Mouse (Mus musculus) kidney, postnatal 36 days (tissue): Measurements from ENCODE around the gene Gdpd3.
"Not testable (repeated sequence)": the region's sequence is repeated elsewhere in the genome, so short reads cannot be mapped to it uniquely, and the experiment has no call there.

Source experiments
- DNase-seq, 2 experiments: peaks; one replicate each; pipeline ENCODE4 v3.0.0; 2021 to 2022; ENCODE audit warnings: mixed read lengths in 2 of 2

The Gdpd3 gene

DNA sequence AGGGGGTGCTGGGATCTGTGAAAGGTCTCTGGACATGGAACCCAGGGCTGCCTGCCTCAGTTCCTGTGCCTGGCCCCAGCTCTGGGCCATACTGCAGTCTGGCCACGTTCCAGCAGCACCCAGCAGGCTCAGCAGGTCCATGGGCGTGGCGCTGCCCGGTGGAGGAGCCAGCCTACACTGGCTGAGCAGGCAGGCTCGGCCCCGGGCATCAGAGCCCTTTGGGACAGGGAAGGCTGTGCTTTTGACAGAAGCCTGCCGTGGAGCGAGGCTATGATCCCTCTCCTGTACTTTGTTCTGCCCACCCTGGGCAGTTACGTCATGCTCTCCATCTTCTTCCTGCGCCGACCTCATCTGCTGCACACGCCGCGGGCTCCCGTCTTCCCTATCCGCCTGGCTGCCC is at the start of gene Gdpd3:
Gene Gdpd3, plus strand, starts transcription at position 134 of the 400 bp plus-strand sequence.
- peak; percentile 68 to 80 for DNase-seq

DNA sequence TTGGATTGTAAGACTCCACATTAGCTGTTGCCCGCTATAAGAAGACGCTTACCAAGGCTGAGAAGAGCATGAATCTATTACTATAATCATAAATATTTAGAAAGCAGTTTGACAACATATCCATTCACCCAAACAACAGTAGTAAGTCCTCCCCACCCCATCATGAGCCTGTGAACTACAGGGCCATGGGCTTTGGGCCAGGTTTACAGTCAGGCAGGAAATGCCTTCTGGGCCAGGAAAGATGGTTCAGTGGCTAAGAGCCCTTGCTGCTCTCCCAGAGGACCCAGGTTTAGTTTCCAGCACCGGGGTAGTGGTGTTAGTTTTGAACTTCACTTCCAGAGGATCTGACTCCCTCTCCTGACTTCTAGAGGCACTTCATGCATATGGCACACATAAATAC is 48.6 kb upstream of the Gdpd3 start:
- no peak for DNase-seq

- no peak for DNase-seq
Measured at GRCm38 (mm10) chr7:126718787-126719337, 47.3 kb upstream of the Gdpd3 start.

DNA sequence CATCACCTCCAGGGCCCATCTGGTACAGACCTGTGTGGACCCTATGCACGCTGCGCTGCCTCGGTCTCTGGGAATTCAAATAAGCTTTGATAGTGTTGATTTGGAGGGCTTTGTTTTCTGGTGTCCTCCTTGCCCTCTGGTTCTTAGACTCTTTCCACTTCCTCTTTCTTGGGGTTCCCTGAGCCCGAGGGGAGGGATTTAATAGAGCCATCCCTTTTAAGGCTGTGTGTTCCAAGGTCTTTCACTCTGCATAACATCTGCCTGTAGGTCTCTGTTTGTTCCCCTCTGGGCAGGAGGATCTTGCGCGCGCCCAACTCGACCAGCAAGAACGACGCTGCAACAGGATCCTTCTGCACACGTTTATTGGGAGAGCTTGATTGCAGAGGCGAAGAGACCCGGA is 44.5 kb upstream of the Gdpd3 start:
- DNase-seq, result no peak

DNA sequence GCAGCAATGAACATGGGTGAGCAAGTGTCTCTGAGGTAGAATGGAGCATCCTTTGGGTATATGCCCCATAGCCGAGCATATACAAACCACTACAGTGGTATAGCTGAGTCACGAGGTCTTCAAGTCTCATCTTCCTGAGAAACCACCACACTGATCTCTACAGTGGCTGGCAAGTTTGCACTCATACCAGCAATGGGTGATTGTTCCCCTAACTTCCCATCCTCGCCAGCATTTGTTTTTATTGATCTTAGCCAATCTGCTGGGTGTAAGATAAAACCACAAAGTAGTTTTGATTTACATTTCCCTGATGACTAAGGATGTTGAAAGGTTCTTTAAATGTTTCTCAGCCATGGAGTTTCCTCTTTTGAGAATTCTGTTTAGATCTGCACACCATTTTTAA is 41.1 kb upstream of the Gdpd3 start:
- no peak for DNase-seq

DNA sequence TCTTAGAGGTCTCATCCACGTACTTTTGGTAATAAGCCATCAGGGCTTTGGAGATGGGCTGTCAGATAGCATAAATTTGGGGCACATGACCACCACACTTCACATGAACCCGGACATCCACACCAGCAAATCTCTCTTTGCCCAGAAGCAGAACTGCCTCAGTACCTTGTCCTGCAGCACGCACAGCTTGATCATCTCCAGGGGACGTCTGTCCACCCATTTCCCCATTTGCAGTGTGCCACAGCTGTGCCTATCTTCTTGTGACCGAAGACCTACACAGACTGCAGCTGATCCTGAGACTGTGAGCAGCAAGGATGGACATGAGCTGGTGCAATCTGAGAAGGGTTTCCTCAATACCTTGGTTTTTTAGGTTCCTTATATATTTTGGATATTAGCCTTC is 40.5 kb upstream of the Gdpd3 start:
- no peak for DNase-seq

- DNase-seq, result not testable (repeated sequence)
Measured at GRCm38 (mm10) chr7:126730256-126730789, 35.8 kb upstream of the Gdpd3 start.

DNA sequence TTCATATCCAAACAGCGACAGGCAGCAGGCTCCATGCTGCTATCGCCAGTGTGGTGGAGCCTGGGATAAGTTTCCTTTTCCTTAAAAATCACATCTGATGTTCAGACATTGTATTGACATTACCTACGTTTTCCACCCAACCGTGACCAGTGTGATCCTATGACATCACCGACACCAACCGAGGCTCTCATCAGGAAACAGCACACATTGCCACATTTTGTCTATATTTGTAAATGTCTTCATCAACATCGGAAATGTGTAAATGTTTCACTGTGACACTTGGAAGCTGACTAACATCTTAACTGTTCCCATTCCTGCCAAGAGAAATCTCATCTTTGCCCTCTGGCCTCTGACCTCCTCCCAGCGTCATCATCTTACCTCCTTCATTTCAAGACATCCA is 30.0 kb upstream of the Gdpd3 start:
- DNase-seq, result no peak

- DNase-seq, result no peak
Measured at GRCm38 (mm10) chr7:126739551-126739950, 26.6 kb upstream of the Gdpd3 start.

GRCm38 (mm10) chr7:126740132-126740735 is 25.9 kb upstream of the Gdpd3 start:
- no peak for DNase-seq

DNA sequence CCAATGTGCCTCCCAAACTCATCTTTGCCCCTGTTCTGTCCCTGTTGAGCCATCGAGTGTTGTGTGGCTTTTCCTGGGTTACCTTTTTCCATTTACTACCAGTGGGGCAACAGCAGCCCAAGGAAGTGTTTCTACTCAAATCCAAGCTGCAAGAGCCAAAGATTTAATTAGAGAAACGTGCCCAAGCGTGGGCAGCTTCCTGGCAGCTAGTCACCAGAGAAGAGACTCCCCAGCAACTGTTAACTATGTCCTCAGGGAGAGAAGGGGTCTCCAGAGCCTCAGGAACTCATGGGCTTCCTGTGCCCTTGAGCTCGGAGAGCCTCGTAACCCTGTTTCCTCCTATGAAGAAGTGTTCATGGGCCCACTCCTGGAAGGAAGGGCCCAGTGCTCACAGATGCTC is 25.2 kb upstream of the Gdpd3 start:
- DNase-seq, result no peak

DNA sequence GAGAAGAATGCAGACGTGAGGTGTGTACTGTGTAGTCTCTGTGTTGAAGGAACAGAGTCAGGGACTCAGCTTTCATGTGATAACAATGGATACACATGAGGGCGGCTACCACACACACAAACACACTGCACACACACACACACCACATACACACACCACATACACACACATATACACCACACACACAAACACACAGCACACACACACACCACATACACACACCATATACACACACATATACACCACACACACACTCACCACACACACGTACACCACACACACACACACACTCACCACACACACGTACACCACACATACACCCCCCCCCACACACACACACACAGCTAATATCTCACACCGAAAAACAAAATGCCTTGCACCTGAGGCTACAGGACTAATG is 24.7 kb upstream of the Gdpd3 start:
- no peak for DNase-seq

- no peak for DNase-seq
Measured at GRCm38 (mm10) chr7:126741964-126742482, 24.1 kb upstream of the Gdpd3 start.

- DNase-seq, result peak in 1 of 2 experiments; percentile 16
Measured at GRCm38 (mm10) chr7:126746066-126746465, 20.1 kb upstream of the Gdpd3 start.

DNA sequence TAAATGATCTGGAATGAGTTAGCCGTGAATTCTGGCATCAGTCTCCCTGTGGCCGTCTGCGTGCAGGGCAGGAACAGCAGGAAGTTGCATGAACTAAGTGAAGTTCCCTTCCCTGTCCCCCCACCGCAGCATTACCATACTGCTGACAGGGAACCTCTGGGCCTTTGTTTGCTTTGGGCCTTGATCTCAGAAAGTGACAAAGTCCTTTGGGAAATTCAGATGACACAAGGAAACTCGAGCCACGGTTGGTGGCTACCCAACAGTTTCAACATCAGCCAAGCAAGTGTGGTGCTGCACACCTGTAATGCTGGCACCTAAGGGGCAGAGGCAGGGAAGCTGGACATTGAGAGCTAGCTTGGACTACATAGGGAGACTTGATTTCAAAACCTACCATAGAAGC is 19.3 kb upstream of the Gdpd3 start:
- DNase-seq, result peak in 1 of 2 experiments; percentile 16

DNA sequence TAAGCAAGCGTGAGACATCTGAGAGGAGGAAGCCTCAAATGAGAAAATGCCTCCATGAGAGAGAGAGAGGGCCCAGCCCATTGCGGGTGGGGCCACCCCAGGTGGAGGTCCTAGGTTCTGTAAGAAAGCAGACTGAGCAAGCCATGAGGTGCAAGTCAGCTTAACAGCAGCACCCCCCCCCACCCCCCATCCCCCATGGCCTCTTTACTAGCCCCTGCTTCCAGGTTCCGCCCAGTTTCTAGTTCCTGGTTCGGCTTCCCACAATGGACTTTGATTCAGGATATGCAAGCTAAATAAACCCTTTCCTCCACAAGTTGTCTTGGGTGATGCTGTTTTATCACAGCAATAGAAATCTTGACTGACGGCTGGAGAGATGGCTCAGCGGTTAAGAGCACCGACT is 17.3 kb upstream of the Gdpd3 start:
- DNase-seq, result no peak

GRCm38 (mm10) chr7:126749582-126750343 is 16.4 kb upstream of the Gdpd3 start:
- no peak for DNase-seq

DNA sequence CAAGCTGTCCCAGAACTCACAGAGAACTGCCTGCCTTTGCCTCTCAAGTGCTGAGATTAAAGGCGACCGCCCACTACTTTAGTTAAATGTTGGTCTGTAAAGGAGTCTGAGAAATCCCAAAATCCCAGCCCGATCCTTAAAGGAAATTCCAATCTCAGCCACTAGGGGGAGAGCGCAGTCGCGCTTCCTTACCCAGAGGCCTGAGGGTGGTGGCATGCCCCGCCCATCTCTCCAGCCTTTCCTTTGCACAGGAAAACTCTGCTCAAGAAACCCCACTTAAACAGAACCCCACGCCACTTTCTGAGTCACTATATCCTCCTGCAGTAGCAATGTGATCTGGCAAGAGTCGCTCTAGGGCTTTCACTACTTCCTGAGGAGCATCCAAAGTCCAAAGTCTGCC is 11.3 kb upstream of the Gdpd3 start:
- peak; percentile 87 to 90 for DNase-seq

GRCm38 (mm10) chr7:126758539-126758938 is 7.6 kb upstream of the Gdpd3 start:
- no peak for DNase-seq

- peak; percentile 93 for DNase-seq
Measured at GRCm38 (mm10) chr7:126759050-126759671, 7.0 kb upstream of the Gdpd3 start, which contains the start of gene Mapk3. Gene Mapk3, plus strand, starts transcription at chr7:126759601.

GRCm38 (mm10) chr7:126759672-126760390 is 6.3 kb upstream of the Gdpd3 start:
- DNase-seq, result no peak

GRCm38 (mm10) chr7:126760391-126760802 is 5.7 kb upstream of the Gdpd3 start:
- DNase-seq, result peak; percentile 75 to 79
